Mouse (Mus musculus): ENCODE measurements around the gene Sars.

Sars gene

GRCm38 (mm10) chr3:108444698-108445365 lies at the start of gene Sars:
Sars (minus strand) TSS chr3:108445209.
- POLR2A ChIA-PET: interaction anchor here (0.5 to 3.5 kb wide), 146 partner anchors 7 to 585 kb away, joined by 3 to 98 read pairs (median 5); partner anchors contain the start of genes Atxn7l2 (in 3 of the 4), Cyb561d1 (in 3 of the 4), Gpsm2 (in 3 of the 4) and Prpf38b (in 3 of the 4)
- CTCF ChIA-PET: interaction anchor here (0.5 to 1.8 kb wide), 18 partner anchors 11 to 163 kb away, joined by 3 to 11 read pairs (median 3); partner anchors contain the start of gene Psrc1 (in 1 of the 4)

DNA sequence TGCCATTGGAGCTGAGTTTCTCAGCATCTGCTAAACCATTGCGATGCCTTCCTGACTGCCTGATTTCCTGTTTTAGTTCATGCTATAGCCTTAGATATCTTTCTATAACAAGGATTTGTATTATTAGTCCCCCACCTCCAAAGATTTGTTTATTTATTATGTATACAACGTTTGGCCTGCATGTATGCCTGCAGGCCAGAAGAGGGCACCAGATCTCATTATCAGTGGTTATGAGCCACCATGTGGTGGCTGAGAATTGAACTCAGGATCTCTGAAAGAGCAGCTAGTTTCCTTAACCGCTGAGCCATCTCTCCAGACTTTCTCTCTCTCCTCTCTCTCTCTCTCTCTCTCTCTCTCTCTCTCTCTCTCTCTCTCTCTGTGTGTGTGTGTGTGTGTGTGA lies 45.0 kb upstream of the Sars start:
- POLR2A ChIA-PET: interaction anchor here in 3 of 4 experiments (0.6 to 3.9 kb wide), 11 partner anchors 11 to 1157 kb away, joined by 3 to 13 read pairs (median 3); partner anchors contain the start of gene Sars (in 2 of the 3)
- CTCF ChIA-PET: interaction anchor here in 3 of 4 experiments (0.6 to 2.0 kb wide), 15 partner anchors 23 to 1250 kb away, joined by 3 to 15 read pairs (median 4); partner anchors contain the start of genes Prpf38b (in 1 of the 3) and Stxbp3 (in 1 of the 3)

- CTCF ChIA-PET: no interaction called here
Observed at GRCm38 (mm10) chr3:108484749-108485148, 39.7 kb upstream of the Sars start.

DNA sequence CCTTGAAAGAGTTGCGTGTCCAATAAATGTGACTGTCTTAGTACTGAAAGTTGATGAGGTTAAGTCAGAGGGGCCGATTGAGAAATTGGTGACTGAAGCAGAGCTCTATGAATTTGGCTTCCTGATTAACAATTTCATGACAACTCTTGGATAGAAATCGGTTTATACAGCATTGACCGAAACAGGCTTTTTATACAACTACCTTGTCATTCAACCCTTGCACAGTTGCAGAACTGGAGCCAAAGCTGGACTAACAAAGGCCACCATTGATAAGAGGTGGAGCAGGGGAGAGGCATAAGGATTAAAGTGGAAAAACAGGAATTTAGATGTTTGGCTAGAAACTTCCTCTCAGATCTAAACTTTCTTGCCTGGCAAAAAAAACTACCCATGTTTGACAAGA lies 33.8 kb upstream of the Sars start:
- ChIA-PET POLR2A (interaction anchor here in 1 of 4 experiments (0.7 kb wide), 1 partner anchor 11 kb away, joined by 3 read pairs; no protein-coding TSS in a partner anchor), CTCF (no interaction called here)

More at GRCm38 (mm10) chr3:108484749-108485148, 39.7 kb upstream of the Sars start:
- POLR2A ChIA-PET: no interaction called here

DNA sequence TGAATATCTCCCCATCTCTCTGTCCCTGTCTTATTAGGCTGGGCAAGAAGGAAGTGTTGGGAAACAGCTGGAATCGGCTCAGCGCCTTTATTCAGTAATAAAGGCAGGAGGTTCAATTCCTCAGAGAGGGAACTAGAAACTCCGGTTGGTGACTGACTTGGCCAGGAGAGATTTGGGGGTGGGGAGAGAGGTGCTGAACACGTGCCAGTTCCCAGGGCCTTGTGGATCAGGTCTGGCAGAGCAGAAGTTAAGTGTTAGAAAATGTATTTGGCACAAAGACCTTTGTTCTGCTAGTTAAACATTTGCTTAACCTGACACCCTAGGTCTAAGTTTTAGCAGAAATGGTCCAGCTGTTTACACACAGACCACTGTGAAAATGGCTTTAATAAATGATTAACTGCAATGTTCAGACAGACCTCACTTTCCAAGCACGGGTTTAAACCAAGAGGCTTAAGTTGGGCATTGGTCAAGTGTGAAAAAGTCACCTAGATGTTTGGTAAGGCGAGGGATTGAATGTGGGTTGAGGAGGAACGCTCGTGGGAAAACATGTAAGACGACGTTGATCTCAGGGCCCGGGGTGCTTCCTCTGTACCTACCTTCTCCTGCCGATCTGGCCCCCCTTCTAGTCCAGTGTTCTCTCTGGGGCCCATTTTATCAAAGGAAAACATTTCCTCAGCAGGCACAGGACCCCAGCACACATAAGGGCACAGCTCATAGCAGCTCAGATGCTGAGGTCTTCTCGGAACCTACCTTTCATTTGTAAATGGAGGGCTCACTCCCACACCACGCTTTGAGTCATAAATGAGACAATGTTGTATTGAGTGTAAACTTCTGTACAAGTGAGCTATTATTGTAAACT lies 32.0 kb upstream of the Sars start:
- CTCF ChIA-PET: no interaction called here
- POLR2A ChIA-PET: interaction anchor here in 2 of 4 experiments (0.6 to 0.7 kb wide), 3 partner anchors 43 to 264 kb away, joined by 4 to 6 read pairs (median 4); no protein-coding TSS in a partner anchor

- POLR2A ChIA-PET: no interaction called here
- CTCF ChIA-PET: no interaction called here
Observed at GRCm38 (mm10) chr3:108475496-108475895, 30.5 kb upstream of the Sars start.

- POLR2A ChIA-PET: no interaction called here
- CTCF ChIA-PET: no interaction called here
Observed at GRCm38 (mm10) chr3:108474969-108475368, 30.0 kb upstream of the Sars start.

DNA sequence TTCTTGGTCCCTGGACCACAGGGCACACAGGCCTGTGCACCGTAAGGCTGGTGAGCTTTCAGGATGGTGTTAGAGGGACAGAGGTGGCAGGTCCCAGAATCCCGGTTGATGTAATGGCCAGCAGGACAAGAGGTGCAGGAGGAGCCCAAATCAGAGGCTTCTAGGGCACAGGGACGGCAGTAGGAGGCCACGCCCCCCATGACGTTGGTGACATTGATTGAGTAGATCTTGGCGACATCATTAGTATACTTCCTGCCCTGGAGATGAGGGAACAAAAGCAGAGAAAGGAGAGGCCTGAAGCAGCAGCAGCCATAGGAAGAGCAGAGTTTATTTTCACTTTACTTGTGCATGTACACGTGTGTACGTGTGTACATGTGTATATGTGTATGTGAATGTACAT lies 22.8 kb upstream of the Sars start:
- POLR2A ChIA-PET: interaction anchor here in 1 of 4 experiments (0.7 kb wide), 1 partner anchor 69 kb away, joined by 3 read pairs; no protein-coding TSS in a partner anchor

GRCm38 (mm10) chr3:108466425-108466824 lies 21.4 kb upstream of the Sars start:
- POLR2A ChIA-PET: no interaction called here
- CTCF ChIA-PET: no interaction called here

More for the DNA sequence above, 22.8 kb upstream of the Sars start:
- CTCF ChIA-PET: interaction anchor here in 1 of 4 experiments (1.1 kb wide), 1 partner anchor 22 kb away, joined by 3 read pairs; no protein-coding TSS in a partner anchor

DNA sequence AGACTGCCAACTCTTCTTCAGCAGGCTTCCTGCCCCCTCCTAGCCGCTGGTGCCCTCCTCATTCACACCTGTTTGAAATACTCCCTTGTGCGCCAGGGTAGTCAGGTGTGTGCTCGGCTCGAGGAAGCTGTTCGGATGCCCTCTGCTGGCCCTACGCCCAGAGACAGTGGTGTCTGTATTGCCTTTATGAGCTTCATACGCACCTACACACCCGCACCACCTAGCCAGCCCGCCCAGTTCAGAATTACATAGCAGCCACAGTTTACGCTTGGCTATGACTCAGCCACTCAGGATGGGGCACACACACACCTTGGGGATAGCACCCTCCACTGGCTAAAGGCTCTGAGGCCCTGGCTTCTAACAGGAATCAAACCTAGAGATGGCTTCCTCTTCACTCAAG lies 13.9 kb upstream of the Sars start:
- ChIA-PET CTCF (interaction anchor here (0.6 to 1.5 kb wide), 8 partner anchors 10 to 410 kb away, joined by 3 to 7 read pairs (median 4); partner anchors contain the start of gene Sars (in 1 of the 4)), POLR2A (interaction anchor here in 3 of 4 experiments (0.6 to 6.4 kb wide), 10 partner anchors 14 to 441 kb away, joined by 3 to 39 read pairs (median 4); partner anchors contain the start of genes Sars (in 3 of the 3) and Psrc1 (in 1 of the 3))

- ChIA-PET POLR2A (interaction anchor here in 3 of 4 experiments (0.7 to 6.4 kb wide), 11 partner anchors 13 to 440 kb away, joined by 3 to 39 read pairs (median 3); partner anchors contain the start of genes Sars (in 3 of the 3), Psrc1 (in 1 of the 3) and Wdr47 (in 1 of the 3)), CTCF (interaction anchor here (0.6 to 1.5 kb wide), 8 partner anchors 11 to 286 kb away, joined by 3 to 7 read pairs (median 4); partner anchors contain the start of gene Sars (in 2 of the 4))
Observed at GRCm38 (mm10) chr3:108458380-108458779, 13.4 kb upstream of the Sars start.

DNA sequence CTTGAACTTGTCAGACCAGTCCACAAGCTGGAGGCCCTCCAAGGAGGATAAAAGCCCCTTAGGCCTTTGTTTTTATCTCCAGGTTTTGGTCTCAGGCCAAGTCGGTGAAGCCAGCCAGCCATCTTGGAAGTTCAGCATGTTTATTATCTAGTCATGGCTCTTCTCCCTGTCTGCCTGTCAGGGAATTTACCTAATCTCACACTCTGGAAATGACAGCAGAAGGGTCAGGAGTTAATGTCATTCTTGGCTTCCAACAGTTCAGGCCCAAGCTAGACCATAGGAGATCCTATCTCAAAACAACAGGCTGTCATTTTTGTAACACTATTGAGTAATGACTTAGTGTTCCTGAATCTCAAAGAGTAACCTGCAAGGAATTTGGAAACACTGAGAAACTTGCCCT lies 9.2 kb upstream of the Sars start:
- CTCF ChIA-PET: no interaction called here
- POLR2A ChIA-PET: interaction anchor here in 1 of 4 experiments (4.2 kb wide), 1 partner anchor 10 kb away, joined by 20 read pairs; the partner anchor contains the start of gene Sars

- ChIA-PET CTCF (interaction anchor here in 1 of 4 experiments (1.1 kb wide), 1 partner anchor 19 kb away, joined by 3 read pairs; no protein-coding TSS in a partner anchor), POLR2A (interaction anchor here in 3 of 4 experiments (0.6 to 4.2 kb wide), 14 partner anchors 7 to 139 kb away, joined by 3 to 20 read pairs (median 4); partner anchors contain the start of genes Sars (in 1 of the 3) and Wdr47 (in 1 of the 3))
Observed at GRCm38 (mm10) chr3:108451969-108452368, 7.0 kb upstream of the Sars start.

GRCm38 (mm10) chr3:108445366-108445705 lies 327 bp upstream of the Sars start:
- CTCF ChIA-PET: interaction anchor here in 3 of 4 experiments (0.8 to 1.8 kb wide), 7 partner anchors 11 to 80 kb away, joined by 3 to 11 read pairs (median 3); no protein-coding TSS in a partner anchor
- POLR2A ChIA-PET: interaction anchor here (0.5 to 3.5 kb wide), 88 partner anchors 9 to 585 kb away, joined by 3 to 98 read pairs (median 7); partner anchors contain the start of genes Atxn7l2 (in 3 of the 4), Psma5 (in 3 of the 4), Psrc1 (in 3 of the 4) and Celsr2 (in 2 of the 4)

GRCm38 (mm10) chr3:108444029-108444428 lies 980 bp downstream of the Sars start:
- POLR2A ChIA-PET: interaction anchor here (0.5 to 3.5 kb wide), 141 partner anchors 8 to 583 kb away, joined by 3 to 98 read pairs (median 5); partner anchors contain the start of genes Tmem167b (in 4 of the 4), Atxn7l2 (in 3 of the 4), Celsr2 (in 3 of the 4) and Cyb561d1 (in 3 of the 4)
- CTCF ChIA-PET: interaction anchor here (0.5 to 1.8 kb wide), 17 partner anchors 10 to 298 kb away, joined by 3 to 11 read pairs (median 3); partner anchors contain the start of genes Gnai3 (in 1 of the 4) and Psrc1 (in 1 of the 4)

- ChIA-PET POLR2A (interaction anchor here in 3 of 4 experiments (1.0 to 5.6 kb wide), 6 partner anchors 8 to 209 kb away, joined by 3 to 59 read pairs (median 5); partner anchors contain the start of gene Sars (in 2 of the 3)), CTCF (no interaction called here)
Observed at GRCm38 (mm10) chr3:108436380-108436714, 8.7 kb downstream of the Sars start.

- CTCF ChIA-PET: no interaction called here
- POLR2A ChIA-PET: interaction anchor here in 3 of 4 experiments (1.0 to 5.6 kb wide), 6 partner anchors 8 to 209 kb away, joined by 3 to 59 read pairs (median 5); partner anchors contain the start of gene Sars (in 2 of the 3)
Observed at GRCm38 (mm10) chr3:108435701-108436379, 9.2 kb downstream of the Sars start.
